Mouse (Mus musculus) liver, adult 2 months (tissue): ENCODE results near the gene Cntn5. TPM values are rescaled to one million over a fixed set of nuclear protein-coding genes. Genes with fewer than 3 reads are reported as not detected.

Experiments used
- DNase-seq: peaks from one replicate; pipeline ENCODE4 v3.0.0-alpha.2; 2011; ENCODE audit warnings: low read depth, low spot score; ENCODE audit errors: extremely low read depth
- H3K27ac ChIP-seq: fragments of 200-500 bp; replicated peaks from 2 replicates; pipeline ENCODE4 v1.5.1; 2012; ENCODE audit warnings: low read depth, mild to moderate bottlenecking, control low read depth, inconsistent platforms, low read length; ENCODE audit not compliant: insufficient read depth
- H3K27me3 ChIP-seq: fragments of 200-500 bp; 2 replicates; pipeline ENCODE4 v1.6.1; 2012; ENCODE audit warnings: mild to moderate bottlenecking, moderate library complexity, low read length, inconsistent platforms; ENCODE audit not compliant: control insufficient read depth, insufficient read depth
- H3K36me3 ChIP-seq: fragments of 200-500 bp; 2 replicates; pipeline ENCODE4 v1.6.1; 2012; ENCODE audit warnings: low read length, inconsistent platforms; ENCODE audit not compliant: control insufficient read depth, insufficient read depth
- H3K4me1 ChIP-seq: fragments of 200-500 bp; 2 replicates; pipeline ENCODE4 v1.6.1; 2011; ENCODE audit warnings: low read length; ENCODE audit not compliant: control insufficient read depth, insufficient read depth
- H3K4me3 ChIP-seq: fragments of 200-500 bp; 2 replicates; pipeline ENCODE4 v1.5.1; 2011; ENCODE audit warnings: low read depth, mild to moderate bottlenecking, control low read depth, low read length, moderate library complexity; ENCODE audit not compliant: insufficient read depth
- H3K79me2 ChIP-seq: fragments of 200-500 bp; 2 replicates; pipeline ENCODE4 v1.6.1; 2012; ENCODE audit warnings: inconsistent platforms, mild to moderate bottlenecking, low read length, moderate library complexity; ENCODE audit not compliant: control insufficient read depth, insufficient read depth
- H3K9ac ChIP-seq: fragments of 200-500 bp; 2 replicates; pipeline ENCODE4 v1.6.1; 2012; ENCODE audit warnings: low read depth, mild to moderate bottlenecking, control low read depth, inconsistent platforms, low read length
- CTCF ChIP-seq: fragments of 200-500 bp; IDR thresholded peaks from 2 replicates; pipeline ENCODE4 v1.5.1; 2011; ENCODE audit warnings: low read depth, low read length, control low read depth
- POLR2A ChIP-seq: fragments of 200-500 bp; IDR thresholded peaks from 2 replicates; pipeline ENCODE4 v1.6.1; 2011; ENCODE audit warnings: low read length, control low read depth; ENCODE audit not compliant: insufficient read depth; ENCODE audit errors: extremely low read depth
- WGBS: fragments of 180-500 bp; shearing (Covaris S2); methylation state at CpG from one replicate; pipeline ENCODE4 v1.1.7; 2018; 5-methylcytosine and 5-hydroxymethylcytosine counted together
- polyA plus RNA-seq: library from polyadenylated mRNA; depleted of rRNA; stranded (reverse); fragments of >200 nt; gene quantifications from 2 replicates; pipeline ENCODE4 v1.2.3, GENCODE M21; 2012
- total RNA-seq: library from RNA; depleted of rRNA; stranded (reverse); fragments of >200 nt; gene quantifications from 2 replicates; pipeline ENCODE4 v1.2.3, GENCODE M21; 2014

Gene Cntn5
- total and polyA plus RNA-seq, 2 experiments = not detected

DNA sequence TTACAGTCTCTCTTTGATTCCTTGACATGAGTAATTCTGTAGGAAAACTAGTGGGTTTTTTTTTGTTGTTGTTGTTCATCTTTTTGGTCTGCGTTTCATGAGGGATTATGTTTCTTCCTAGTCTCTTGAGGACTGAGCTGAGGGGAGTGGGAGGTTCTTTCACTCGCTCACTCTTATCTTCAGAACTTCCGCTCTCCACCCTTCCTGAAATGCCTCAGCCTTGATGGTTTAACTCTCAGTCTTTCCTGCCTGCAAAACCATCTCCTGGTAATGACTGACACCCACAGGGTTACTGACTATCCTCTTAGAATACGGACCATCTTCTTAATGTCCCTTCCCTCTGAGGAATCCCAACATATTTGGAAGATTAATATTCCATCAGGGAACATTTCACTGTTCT lies 382.0 kb downstream of the Cntn5 start:
- no peak overlapping the region for H3K4me3 ChIP-seq

DNA sequence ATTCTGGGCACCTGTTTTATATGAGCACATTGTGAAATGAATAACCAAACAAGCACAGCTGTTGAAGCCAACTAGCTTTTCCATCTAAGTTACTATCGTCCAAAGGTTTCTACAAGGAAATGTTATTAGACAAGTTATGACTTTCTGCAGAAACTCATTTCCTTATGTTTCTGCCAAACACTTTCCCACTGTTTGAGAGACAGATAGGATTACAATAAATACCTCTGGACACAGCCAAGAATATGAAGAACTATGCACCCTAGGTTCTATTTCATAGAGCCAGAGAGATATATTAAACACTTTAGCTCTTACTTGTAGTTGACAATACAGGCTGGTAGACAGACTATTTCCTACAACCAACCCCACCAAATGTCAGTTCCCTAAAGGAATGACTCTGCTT lies 383.5 kb downstream of the Cntn5 start:
- H3K79me2 ChIP-seq = no peaks in the 10 kb centered on the region
- TF ChIP-seq POLR2A = no peak
- TF ChIP-seq CTCF = no peak

More for the DNA sequence above, 382.0 kb downstream of the Cntn5 start:
- Histone ChIP-seq H3K9ac (no peak overlapping the region), H3K36me3 (no peaks in the 10 kb centered on the region), H3K79me2 (no peaks in the 10 kb centered on the region), H3K27ac (no peak overlapping the region), H3K27me3 (no peaks in the 10 kb centered on the region), H3K4me1 (no peaks in the 10 kb centered on the region)
- 50% methylated on average over 4 of the region's 4 CpGs for WGBS
- no peak for TF ChIP-seq CTCF
- TF ChIP-seq POLR2A = no peak
- no peak for DNase-seq

GRCm38 (mm10) chr9:10492243-10492642 lies 412.3 kb downstream of the Cntn5 start:
- TF ChIP-seq POLR2A = no peak
- no peak for TF ChIP-seq CTCF

More for the DNA sequence above, 383.5 kb downstream of the Cntn5 start:
- Histone ChIP-seq H3K9ac (no peak overlapping the region), H3K27ac (no peak overlapping the region), H3K27me3 (no peaks in the 10 kb centered on the region), H3K4me1 (no peaks in the 10 kb centered on the region), H3K36me3 (no peaks in the 10 kb centered on the region), H3K4me3 (no peak overlapping the region)
- no peak for DNase-seq
- WGBS = 57% methylated on average over 1 of the region's 1 CpGs

DNA sequence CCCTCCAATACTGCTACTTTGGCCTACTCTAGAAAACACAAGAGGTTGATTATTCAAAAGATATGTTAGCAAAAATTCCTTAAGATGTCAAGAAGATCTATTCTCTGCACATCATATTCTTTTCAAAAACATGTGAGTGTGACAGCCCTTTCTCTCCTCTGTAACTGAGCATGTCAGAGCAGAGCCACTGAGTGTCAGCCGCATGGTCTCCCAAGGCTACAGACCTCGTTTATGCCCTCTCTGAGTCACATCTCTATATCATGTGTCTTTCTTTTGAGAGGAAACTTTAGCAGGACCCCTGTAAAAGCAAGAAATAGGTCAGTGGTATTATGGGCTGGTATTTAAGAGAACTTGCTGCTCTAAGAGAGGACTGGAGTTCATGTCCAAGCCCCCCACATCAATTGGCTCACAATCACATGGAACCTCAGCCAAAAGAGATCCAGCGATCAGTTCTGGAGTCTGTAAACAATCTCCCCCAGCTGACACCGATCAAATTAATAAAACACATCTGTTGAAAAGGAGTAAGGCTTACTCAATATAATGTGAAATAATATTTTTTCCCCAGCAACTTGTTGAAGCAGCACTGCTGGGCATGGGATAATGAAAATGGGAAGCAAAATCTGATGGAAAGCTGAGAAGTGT lies 433.0 kb downstream of the Cntn5 start:
- Histone ChIP-seq H3K4me3 (no peak overlapping the region), H3K27me3 (no peaks in the 10 kb centered on the region), H3K27ac (no peak overlapping the region), H3K4me1 (no peaks in the 10 kb centered on the region), H3K79me2 (no peaks in the 10 kb centered on the region), H3K36me3 (no peaks in the 10 kb centered on the region), H3K9ac (no peak overlapping the region)
- DNase-seq = no peak
- TF ChIP-seq POLR2A (no peak), CTCF (no peak)
- WGBS = 70% methylated on average over 4 of the region's 4 CpGs

More at GRCm38 (mm10) chr9:10492243-10492642, 412.3 kb downstream of the Cntn5 start:
- Histone ChIP-seq H3K4me1 (no peaks in the 10 kb centered on the region), H3K27ac (no peak overlapping the region), H3K4me3 (no peak overlapping the region), H3K79me2 (no peaks in the 10 kb centered on the region), H3K9ac (no peak overlapping the region), H3K36me3 (no peaks in the 10 kb centered on the region), H3K27me3 (no peaks in the 10 kb centered on the region)
- DNase-seq = no peak

- Histone ChIP-seq H3K4me3 (no peak overlapping the region), H3K9ac (no peak overlapping the region), H3K36me3 (no peaks in the 10 kb centered on the region), H3K27me3 (no peaks in the 10 kb centered on the region), H3K79me2 (no peaks in the 10 kb centered on the region), H3K4me1 (no peaks in the 10 kb centered on the region), H3K27ac (no peak overlapping the region)
- DNase-seq = no peak
- TF ChIP-seq CTCF (no peak), POLR2A (no peak)
Measured at GRCm38 (mm10) chr9:10464758-10465157, 439.8 kb downstream of the Cntn5 start.

GRCm38 (mm10) chr9:10457900-10458299 lies 446.7 kb downstream of the Cntn5 start:
- TF ChIP-seq CTCF (no peak), POLR2A (no peak)
- DNase-seq = no peak
- Histone ChIP-seq H3K79me2 (no peaks in the 10 kb centered on the region), H3K27ac (no peak overlapping the region), H3K4me3 (no peak overlapping the region), H3K9ac (no peak overlapping the region), H3K4me1 (no peaks in the 10 kb centered on the region), H3K36me3 (no peaks in the 10 kb centered on the region), H3K27me3 (no peaks in the 10 kb centered on the region)
- WGBS = 43% methylated on average over 3 of the region's 3 CpGs
